Mouse (Mus musculus): ENCODE measurements around the gene Hmbs. TPM values are rescaled to one million over a fixed set of nuclear protein-coding genes. Genes with fewer than 3 reads are reported as not detected.
"Not testable (repeated sequence)": the region's sequence is repeated elsewhere in the genome, so short reads cannot be mapped to it uniquely, and the experiment has no call there.

Hmbs gene
- polyA plus RNA-seq, 1 experiment from 2014 or later = 46.8 TPM

- ChIA-PET POLR2A (no interaction called here), CTCF (no interaction called here)
- in situ Hi-C loops (cut with MboI; ENCODE audit: low pct_unique_long_range_greater_than_20kb) = no loop called here
- H3K27me3 ChIP-seq = no peaks in the 10 kb centered on the region
- ATAC-seq = no peak
- TF ChIP-seq CTCF (IDR thresholded peaks at IDR 0.05) = no peak
- no peak for DNase-seq (ENCODE audit: low read depth, low spot score)
Measured at GRCm38 (mm10) chr9:44324147-44324546, 19.9 kb downstream of the Hmbs start.

- CTCF ChIA-PET = interaction anchor here (1.6 to 1.9 kb wide), 2 partner anchors 11 to 90 kb away, joined by 3 to 7 read pairs; partner anchors contain the start of gene H2afx
- DNase-seq (ENCODE audit: low read depth, low spot score); in situ Hi-C loops (cut with MboI; ENCODE audit: low pct_unique_long_range_greater_than_20kb); H3K27me3 ChIP-seq; ATAC-seq; POLR2A ChIA-PET: not testable (repeated sequence)
Measured at GRCm38 (mm10) chr9:44323656-44324055, 20.4 kb downstream of the Hmbs start.

- no peak for TF ChIP-seq CTCF (IDR thresholded peaks at IDR 0.05)
- no peak for ATAC-seq
- ChIA-PET CTCF (interaction anchor here (0.7 to 1.7 kb wide), 3 partner anchors 9 to 62 kb away, joined by 3 read pairs; no protein-coding TSS in a partner anchor), POLR2A (interaction anchor here (0.9 to 2.8 kb wide), 3 partner anchors 8 to 58 kb away, joined by 3 to 16 read pairs (median 5); partner anchors contain the start of gene H2afx)
- DNase-seq (ENCODE audit: low read depth, low spot score) = no peak
- no peaks in the 10 kb centered on the region for H3K27me3 ChIP-seq
- in situ Hi-C loops (cut with MboI; ENCODE audit: low pct_unique_long_range_greater_than_20kb) = no loop called here
Measured at GRCm38 (mm10) chr9:44320799-44321133, 23.3 kb downstream of the Hmbs start.

- no peak for TF ChIP-seq CTCF (IDR thresholded peaks at IDR 0.05)
- no peaks in the 10 kb centered on the region for H3K27me3 ChIP-seq
- ChIA-PET POLR2A (interaction anchor here (0.9 to 2.8 kb wide), 5 partner anchors 9 to 173 kb away, joined by 3 to 16 read pairs (median 4); partner anchors contain the start of gene H2afx), CTCF (interaction anchor here (0.6 to 1.7 kb wide), 4 partner anchors 9 to 63 kb away, joined by 3 read pairs; no protein-coding TSS in a partner anchor)
- DNase-seq (ENCODE audit: low read depth, low spot score) (peak; percentile 71), ATAC-seq (peak; percentile 91)
- in situ Hi-C loops (cut with MboI; ENCODE audit: low pct_unique_long_range_greater_than_20kb) = no loop called here
Measured at GRCm38 (mm10) chr9:44319887-44320798, 23.9 kb downstream of the Hmbs start, which contains the start of gene C2cd2l. Gene C2cd2l (minus strand): TSS chr9:44320285.

GRCm38 (mm10) chr9:44319105-44319886, 24.7 kb downstream of the Hmbs start:
- no peak for TF ChIP-seq CTCF (IDR thresholded peaks at IDR 0.05)
- ChIA-PET CTCF (interaction anchor here (0.6 to 1.9 kb wide), 2 partner anchors 10 to 12 kb away, joined by 3 to 7 read pairs; no protein-coding TSS in a partner anchor), POLR2A (interaction anchor here (0.9 to 2.8 kb wide), 4 partner anchors 10 to 172 kb away, joined by 3 to 16 read pairs (median 4); partner anchors contain the start of gene H2afx)
- H3K27me3 ChIP-seq = no peaks in the 10 kb centered on the region
- ATAC-seq (peak; percentile 27), DNase-seq (ENCODE audit: low read depth, low spot score) (no peak)
- in situ Hi-C loops (cut with MboI; ENCODE audit: low pct_unique_long_range_greater_than_20kb) = no loop called here

- in situ Hi-C loops (cut with MboI; ENCODE audit: low pct_unique_long_range_greater_than_20kb) = no loop called here
- ChIA-PET POLR2A (interaction anchor here (2.8 kb wide), 1 partner anchor 16 kb away, joined by 16 read pairs; the partner anchor contains the start of gene H2afx), CTCF (interaction anchor here (1.9 kb wide), 1 partner anchor 9 kb away, joined by 7 read pairs; no protein-coding TSS in a partner anchor)
- DNase-seq (ENCODE audit: low read depth, low spot score) (no peak), ATAC-seq (no peak)
- TF ChIP-seq CTCF (IDR thresholded peaks at IDR 0.05) = no peak
- no peaks in the 10 kb centered on the region for H3K27me3 ChIP-seq
Measured at GRCm38 (mm10) chr9:44318826-44319095, 25.3 kb downstream of the Hmbs start.

GRCm38 (mm10) chr9:44318076-44318825, 25.8 kb downstream of the Hmbs start:
- in situ Hi-C loops (cut with MboI; ENCODE audit: low pct_unique_long_range_greater_than_20kb) = no loop called here
- ChIA-PET CTCF (interaction anchor here (1.9 kb wide), 1 partner anchor 9 kb away, joined by 7 read pairs; no protein-coding TSS in a partner anchor), POLR2A (no interaction called here)
- DNase-seq (ENCODE audit: low read depth, low spot score) (no peak), ATAC-seq (no peak)
- no peak for TF ChIP-seq CTCF (IDR thresholded peaks at IDR 0.05)
- H3K27me3 ChIP-seq = no peaks in the 10 kb centered on the region

- H3K27me3 ChIP-seq = no peaks in the 10 kb centered on the region
- no peak for DNase-seq (ENCODE audit: low read depth, low spot score)
- in situ Hi-C loops (cut with MboI; ENCODE audit: low pct_unique_long_range_greater_than_20kb) = no loop called here
- TF ChIP-seq CTCF (IDR thresholded peaks at IDR 0.05) = no peak
- ChIA-PET CTCF (no interaction called here), POLR2A (no interaction called here)
- no peak for ATAC-seq
Measured at GRCm38 (mm10) chr9:44317452-44317851, 26.6 kb downstream of the Hmbs start.

GRCm38 (mm10) chr9:44314910-44315309, 29.1 kb downstream of the Hmbs start:
- H3K27me3 ChIP-seq = no peaks in the 10 kb centered on the region
- DNase-seq (ENCODE audit: low read depth, low spot score) (no peak), ATAC-seq (no peak)
- POLR2A ChIA-PET = interaction anchor here (0.6 kb wide), 1 partner anchor 10 kb away, joined by 3 read pairs; no protein-coding TSS in a partner anchor
- TF ChIP-seq CTCF (IDR thresholded peaks at IDR 0.05) = no peak
- CTCF ChIA-PET = no interaction called here
- in situ Hi-C loops (cut with MboI; ENCODE audit: low pct_unique_long_range_greater_than_20kb) = no loop called here

GRCm38 (mm10) chr9:44314257-44314547, 29.8 kb downstream of the Hmbs start:
- DNase-seq (ENCODE audit: low read depth, low spot score) (no peak), ATAC-seq (no peak)
- ChIA-PET POLR2A (no interaction called here), CTCF (no interaction called here)
- in situ Hi-C loops (cut with MboI; ENCODE audit: low pct_unique_long_range_greater_than_20kb) = no loop called here
- no peaks in the 10 kb centered on the region for H3K27me3 ChIP-seq
- TF ChIP-seq CTCF (IDR thresholded peaks at IDR 0.05) = no peak

Data from Patski (cell line).